Mouse (Mus musculus): Measurements from ENCODE around the gene Sstr4. TPM values are rescaled to one million over a fixed set of nuclear protein-coding genes. Genes with fewer than 3 reads are reported as not detected.

Sstr4 gene
- polyA plus RNA-seq, 1 experiment from 2014 or later, result 0.25 TPM

DNA sequence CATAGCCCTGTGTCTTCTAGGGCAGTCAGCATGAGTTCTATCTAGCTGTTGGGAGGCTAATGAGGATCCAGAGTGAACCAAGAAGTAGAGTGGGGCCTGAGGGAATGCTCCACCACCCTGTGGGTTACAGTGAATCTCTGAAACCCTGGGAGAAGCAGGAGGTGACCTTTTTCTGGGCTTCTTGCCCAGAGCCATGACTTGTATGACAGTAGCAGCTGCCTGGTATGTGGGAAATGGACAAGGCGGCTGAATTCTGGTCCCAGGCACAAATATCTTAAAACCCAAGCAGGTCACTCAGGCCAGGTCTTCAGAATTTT, 2.6 kb downstream of the Sstr4 start:
- Histone ChIP-seq H3K9me3 (replicated peaks) (no peaks in the 10 kb centered on the region), H3K4me2 (no peak overlapping the region), H3K27me3 (peaks cover 32% of the 10 kb centered on the region), H3K4me3 (replicated peaks) (no peak overlapping the region), H3K4me1 (peaks cover 15% of the 10 kb centered on the region), H3K27ac (no peak overlapping the region), H3K9ac (no peak overlapping the region), H3K36me3 (no peaks in the 10 kb centered on the region)
- WGBS, result 65% methylated on average over 1 of the region's 1 CpGs
- no peak for ATAC-seq (replicated peaks; ENCODE audit: low FRiP score)

- no peak for ATAC-seq (replicated peaks; ENCODE audit: low FRiP score)
- Histone ChIP-seq H3K4me3 (replicated peaks) (no peak overlapping the region), H3K27ac (no peak overlapping the region), H3K4me1 (peaks cover 15% of the 10 kb centered on the region), H3K36me3 (no peaks in the 10 kb centered on the region), H3K4me2 (no peak overlapping the region), H3K27me3 (peaks cover 28% of the 10 kb centered on the region), H3K9me3 (replicated peaks) (no peaks in the 10 kb centered on the region), H3K9ac (no peak overlapping the region)
- WGBS, result 89% methylated on average over 5 of the region's 5 CpGs
These were observed 3.9 kb downstream of the Sstr4 start for GRCm38 (mm10) chr2:148398901-148399685.

DNA sequence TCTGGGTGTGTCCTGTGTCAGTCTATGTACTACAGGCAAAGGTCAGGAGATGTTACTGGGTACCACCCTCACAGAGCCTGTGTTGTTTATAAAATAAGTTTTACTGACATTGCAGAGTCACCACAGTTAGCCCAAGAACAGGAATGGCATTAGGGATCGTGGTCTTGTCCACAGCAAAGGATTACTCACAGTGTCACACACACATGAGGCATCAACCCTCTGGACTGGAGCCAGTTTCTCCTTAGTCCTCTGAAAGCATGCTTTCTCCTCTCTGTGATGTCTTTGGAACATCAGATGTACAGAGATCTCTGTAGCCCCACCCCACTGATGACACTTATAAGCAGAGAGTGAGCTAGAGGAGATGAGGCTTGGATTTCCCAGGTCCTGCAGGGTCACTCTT, 7.1 kb downstream of the Sstr4 start:
- H3K4me3 ChIP-seq (replicated peaks), result no peak overlapping the region
- no peak overlapping the region for H3K4me2 ChIP-seq
- peaks cover 17% of the 10 kb centered on the region for H3K4me1 ChIP-seq
- H3K9me3 ChIP-seq (replicated peaks), result no peaks in the 10 kb centered on the region
- H3K36me3 ChIP-seq, result no peaks in the 10 kb centered on the region
- no peak overlapping the region for H3K27ac ChIP-seq
- peaks cover 28% of the 10 kb centered on the region for H3K27me3 ChIP-seq
- 65% methylated on average over 1 of the region's 1 CpGs for WGBS
- H3K9ac ChIP-seq, result no peak overlapping the region
- ATAC-seq (replicated peaks; ENCODE audit: low FRiP score), result no peak

DNA sequence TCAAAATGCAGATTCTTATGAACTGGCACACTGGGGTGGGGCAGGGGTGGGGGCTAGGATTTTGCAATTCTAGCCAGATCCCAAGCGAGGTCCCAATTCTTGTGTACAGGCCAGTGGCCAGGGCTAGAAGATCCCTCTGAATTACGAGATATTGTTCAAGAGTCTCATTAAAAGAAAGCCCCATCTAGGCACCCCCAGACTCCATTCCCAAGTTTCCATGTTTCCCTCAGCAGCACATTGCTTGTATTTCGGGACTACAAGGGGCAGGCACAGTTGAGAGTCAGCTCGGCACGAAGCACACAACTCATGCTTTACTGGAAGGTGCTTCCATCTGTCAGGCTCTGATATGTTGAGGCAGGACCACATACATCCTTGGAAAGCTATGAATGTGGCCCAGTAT, 9.8 kb downstream of the Sstr4 start:
- Histone ChIP-seq H3K4me3 (replicated peaks) (0 out of 2 replicates have a peak overlapping the region, but pooled peaks have one; percentile 6), H3K27ac (no peak overlapping the region), H3K9ac (no peak overlapping the region), H3K9me3 (replicated peaks) (no peaks in the 10 kb centered on the region), H3K27me3 (peaks cover 47% of the 10 kb centered on the region), H3K36me3 (no peaks in the 10 kb centered on the region), H3K4me2 (peak overlapping the region; percentile 32), H3K4me1 (peaks cover 33% of the 10 kb centered on the region)
- no peak for ATAC-seq (replicated peaks; ENCODE audit: low FRiP score)
- WGBS, result 79% methylated on average over 5 of the region's 5 CpGs

DNA sequence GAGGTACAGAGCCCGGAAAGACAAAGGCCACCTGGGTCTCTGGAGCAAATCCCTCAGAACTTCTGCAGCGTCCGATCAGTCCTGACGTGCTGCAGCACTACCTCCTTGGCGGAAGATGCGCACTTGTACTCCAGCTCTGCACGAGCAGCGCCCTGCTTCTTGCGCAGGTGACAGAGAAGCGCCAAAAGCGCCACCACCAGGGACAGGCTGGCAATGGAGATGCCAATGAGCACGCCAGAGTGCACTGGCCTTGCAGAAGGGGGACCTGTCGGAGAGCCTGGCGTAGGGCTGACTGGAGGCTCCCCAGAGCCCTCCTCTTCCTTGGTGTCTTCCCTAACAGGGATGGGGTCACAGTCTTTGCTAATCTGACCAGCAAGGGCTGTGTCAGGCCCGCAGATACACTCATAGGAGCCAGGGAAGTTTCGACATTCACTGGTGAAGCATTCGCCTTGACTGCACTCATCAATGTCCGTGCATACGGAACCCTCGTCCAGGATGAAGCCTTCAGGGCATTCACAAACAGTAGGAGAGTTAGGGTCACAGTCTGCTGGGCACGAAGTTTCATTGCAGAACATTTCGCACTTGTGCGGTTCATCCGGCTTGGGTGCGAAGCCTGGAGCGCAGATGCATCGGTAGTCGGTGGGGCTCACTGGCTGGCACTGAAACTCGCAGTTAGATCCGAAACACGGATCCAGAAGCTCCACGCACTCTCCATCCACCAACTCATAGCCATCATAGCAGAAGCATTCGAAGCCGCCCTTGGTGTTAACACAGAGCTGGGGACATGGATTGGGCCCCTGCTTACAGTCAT, 11.2 kb downstream of the Sstr4 start:
- H3K36me3 ChIP-seq, result no peaks in the 10 kb centered on the region
- no peak overlapping the region for H3K27ac ChIP-seq
- H3K4me2 ChIP-seq, result peak overlapping the region; percentile 84
- H3K27me3 ChIP-seq, result peaks cover 47% of the 10 kb centered on the region
- peak overlapping the region; percentile 38; the same call in 1 of the 2 replicates for H3K9ac ChIP-seq
- 11% methylated on average over 34 of the region's 34 CpGs for WGBS
- peak overlapping the region; percentile 45 for H3K4me3 ChIP-seq (replicated peaks)
- H3K9me3 ChIP-seq (replicated peaks), result no peaks in the 10 kb centered on the region
- H3K4me1 ChIP-seq, result peaks cover 33% of the 10 kb centered on the region
- 0 out of 2 replicates have a peak, but pooled peaks have one; percentile 12 for ATAC-seq (replicated peaks; ENCODE audit: low FRiP score)

GRCm38 (mm10) chr2:148406971-148407869, 12.1 kb downstream of the Sstr4 start:
- Histone ChIP-seq H3K4me2 (peak overlapping the region; percentile 84), H3K27ac (peak overlapping the region; percentile 56; the same call in 1 of the 2 replicates), H3K36me3 (no peaks in the 10 kb centered on the region), H3K9ac (peak overlapping the region; percentile 38), H3K9me3 (replicated peaks) (no peaks in the 10 kb centered on the region), H3K4me3 (replicated peaks) (peak overlapping the region; percentile 45), H3K27me3 (peaks cover 47% of the 10 kb centered on the region), H3K4me1 (peaks cover 33% of the 10 kb centered on the region)
- peak; percentile 71 for ATAC-seq (replicated peaks; ENCODE audit: low FRiP score)
- WGBS, result 4% methylated on average over 55 of the region's 55 CpGs

DNA sequence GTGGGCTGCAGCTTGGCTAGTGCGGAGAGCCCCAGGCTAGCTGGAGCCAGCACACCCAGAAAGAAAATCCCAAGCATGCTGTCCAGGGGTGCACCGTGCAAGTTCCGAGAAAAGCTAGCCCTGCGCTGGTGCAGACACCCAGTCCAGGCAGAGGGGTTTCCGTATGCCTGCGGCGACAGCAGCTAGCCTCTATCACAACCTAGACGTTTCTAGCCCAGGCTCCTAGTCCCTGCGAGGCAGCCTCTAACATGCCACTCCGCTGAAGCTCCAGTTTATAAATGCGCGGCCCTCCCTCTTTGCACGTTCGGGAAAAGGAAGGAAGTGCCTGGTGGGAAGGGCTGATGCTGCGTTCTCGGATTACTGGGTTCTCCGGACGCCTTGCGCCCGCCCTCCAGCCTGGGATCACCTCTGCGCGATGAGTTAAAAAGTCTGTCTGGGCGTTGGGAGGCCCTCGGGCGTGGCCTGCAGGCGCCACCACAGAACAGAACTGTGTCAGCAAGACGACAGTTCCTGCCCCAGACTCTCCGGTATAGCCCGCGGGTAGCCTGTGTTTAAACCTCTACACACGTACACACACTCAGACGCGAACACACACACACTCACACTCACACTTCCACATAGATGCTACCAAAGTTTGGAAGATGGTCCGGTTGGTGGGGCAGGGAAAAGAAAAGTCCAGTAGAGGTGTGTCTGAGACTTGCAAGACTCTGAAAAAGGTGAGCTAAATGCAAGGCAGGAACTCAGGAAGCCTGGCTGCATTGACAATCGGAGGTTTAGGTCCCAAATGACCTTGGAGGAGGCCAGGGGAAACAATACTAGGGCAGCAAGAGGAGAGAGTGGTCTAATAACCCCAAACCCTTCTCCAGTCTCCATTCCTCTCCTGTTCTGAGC, 13.0 kb downstream of the Sstr4 start, which contains the start of gene Thbd:
TSS of gene Thbd (minus strand) at position 319 of the 891 bp plus-strand sequence.
- no peaks in the 10 kb centered on the region for H3K9me3 ChIP-seq (replicated peaks)
- H3K9ac ChIP-seq, result peak within 1 kb of the TSS; percentile 38
- 2% methylated on average over 35 of the region's 35 CpGs for WGBS
- peak within 1 kb of the TSS; percentile 45 for H3K4me3 ChIP-seq (replicated peaks)
- peak within 1 kb of the TSS; percentile 84 for H3K4me2 ChIP-seq
- no peaks in the 10 kb centered on the region for H3K36me3 ChIP-seq
- H3K27ac ChIP-seq, result peak within 1 kb of the TSS; percentile 56; the same call in 1 of the 2 replicates
- peaks cover 33% of the 10 kb centered on the region for H3K4me1 ChIP-seq
- ATAC-seq (replicated peaks; ENCODE audit: low FRiP score), result peak; percentile 63
- H3K27me3 ChIP-seq, result peaks cover 47% of the 10 kb centered on the region

GRCm38 (mm10) chr2:148408761-148409120, 13.6 kb downstream of the Sstr4 start:
- Histone ChIP-seq H3K27me3 (peaks cover 47% of the 10 kb centered on the region), H3K4me3 (replicated peaks) (peak overlapping the region; percentile 45; the same call in 1 of the 2 replicates), H3K4me1 (peaks cover 33% of the 10 kb centered on the region), H3K4me2 (peak overlapping the region; percentile 84), H3K9me3 (replicated peaks) (no peaks in the 10 kb centered on the region), H3K9ac (no peak overlapping the region), H3K36me3 (no peaks in the 10 kb centered on the region), H3K27ac (0 out of 2 replicates have a peak overlapping the region, but pooled peaks have one; percentile 56)
- no peak for ATAC-seq (replicated peaks; ENCODE audit: low FRiP score)
- WGBS, result 17% methylated on average over 6 of the region's 6 CpGs

GRCm38 (mm10) chr2:148409141-148409540, 14.0 kb downstream of the Sstr4 start:
- Histone ChIP-seq H3K4me1 (peaks cover 33% of the 10 kb centered on the region), H3K4me2 (0 out of 2 replicates have a peak overlapping the region, but pooled peaks have one; percentile 84), H3K9me3 (replicated peaks) (no peaks in the 10 kb centered on the region), H3K27ac (no peak overlapping the region), H3K9ac (no peak overlapping the region), H3K27me3 (peaks cover 45% of the 10 kb centered on the region), H3K4me3 (replicated peaks) (no peak overlapping the region), H3K36me3 (no peaks in the 10 kb centered on the region)
- 25% methylated on average over 9 of the region's 9 CpGs for WGBS
- ATAC-seq (replicated peaks; ENCODE audit: low FRiP score), result peak; percentile 74

- ATAC-seq (replicated peaks; ENCODE audit: low FRiP score), result no peak
- no peak overlapping the region for H3K4me2 ChIP-seq
- H3K27ac ChIP-seq, result no peak overlapping the region
- no peaks in the 10 kb centered on the region for H3K36me3 ChIP-seq
- H3K9ac ChIP-seq, result no peak overlapping the region
- H3K4me3 ChIP-seq (replicated peaks), result no peak overlapping the region
- WGBS, result 87% methylated on average over 1 of the region's 1 CpGs
- H3K27me3 ChIP-seq, result peaks cover 39% of the 10 kb centered on the region
- no peaks in the 10 kb centered on the region for H3K9me3 ChIP-seq (replicated peaks)
- H3K4me1 ChIP-seq, result peaks cover 33% of the 10 kb centered on the region
These were observed 14.7 kb downstream of the Sstr4 start for GRCm38 (mm10) chr2:148409821-148410220.

DNA sequence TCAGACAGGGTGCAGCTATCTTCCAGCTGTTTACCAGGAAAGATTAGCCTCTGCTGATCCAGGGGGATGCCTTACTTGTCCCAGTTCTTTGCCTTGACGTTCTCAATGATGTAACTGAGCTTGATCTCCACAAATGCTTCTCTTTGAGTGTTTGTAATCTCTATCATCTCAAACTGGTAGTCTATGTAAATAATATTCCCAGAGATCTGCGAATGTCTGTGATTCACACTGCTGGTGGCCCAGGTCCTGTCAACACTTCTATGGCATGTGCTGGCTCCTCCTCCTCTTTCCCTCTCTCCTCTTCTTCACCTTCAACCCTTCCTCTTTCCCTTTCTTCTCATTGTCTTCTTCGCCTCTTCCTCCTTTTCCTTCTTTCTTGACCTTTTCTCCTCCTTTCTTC, 24.0 kb downstream of the Sstr4 start:
- Histone ChIP-seq H3K4me2 (no peak overlapping the region), H3K27me3 (no peaks in the 10 kb centered on the region), H3K4me1 (no peaks in the 10 kb centered on the region), H3K36me3 (no peaks in the 10 kb centered on the region), H3K4me3 (replicated peaks) (no peak overlapping the region), H3K9me3 (replicated peaks) (no peaks in the 10 kb centered on the region), H3K9ac (no peak overlapping the region), H3K27ac (no peak overlapping the region)
- no peak for ATAC-seq (replicated peaks; ENCODE audit: low FRiP score)
- WGBS, result 78% methylated on average over 3 of the region's 3 CpGs

All from kidney, embryonic 15.5 days (tissue).